Mouse (Mus musculus): ENCODE measurements around the gene Ezr.
"Not testable (repeated sequence)": the region's sequence is repeated elsewhere in the genome, so short reads cannot be mapped to it uniquely, and the experiment has no call there.

DNA sequence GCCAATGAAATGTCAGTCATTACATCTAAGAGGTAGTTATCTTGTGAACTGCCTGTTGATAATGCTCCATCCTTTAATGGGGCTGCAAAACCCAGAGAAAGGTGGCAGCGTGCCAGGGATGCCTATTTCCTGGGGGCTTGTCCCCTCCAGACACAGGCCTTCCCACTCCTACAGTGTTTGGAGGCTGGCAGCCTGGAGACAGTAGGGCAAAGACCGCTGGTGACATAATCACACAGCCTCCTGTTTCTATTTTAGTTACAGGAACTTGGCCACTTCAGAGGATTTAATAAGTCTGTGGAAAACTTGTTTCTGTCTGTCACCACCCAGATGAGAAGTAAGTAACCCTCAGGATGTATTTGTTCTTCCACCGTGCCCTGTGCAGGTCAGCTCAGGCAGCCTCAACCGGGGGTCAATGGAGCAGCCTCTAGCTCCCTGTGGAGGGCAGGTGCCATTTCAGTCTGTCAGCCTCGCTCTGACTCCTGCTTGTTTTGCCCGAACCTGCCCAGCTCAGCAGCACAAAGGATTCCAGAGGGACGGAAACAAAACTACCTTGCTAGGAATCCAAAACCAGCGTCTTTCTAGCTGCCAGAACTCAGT lies 79.9 kb downstream of the Ezr start:
- not testable (repeated sequence) for TF ChIP-seq CTCF (IDR thresholded peaks at IDR 0.05; ENCODE audit: low read depth); EP300 (optimal IDR thresholded peaks at IDR 0.05)

Measured in stomach, postnatal 0 days (tissue).